Mouse (Mus musculus) liver, embryonic 11.5 days (tissue): ENCODE data around the gene Fabp3. TPM values are rescaled to one million over a fixed set of nuclear protein-coding genes. Genes with fewer than 3 reads are reported as not detected.

Source experiments
- ATAC-seq: fragments of 200-750 bp; cut with Nextera tagmentation; replicated peaks from 2 replicates; pipeline ENCODE4 v1.8.0; 2017; ENCODE audit warnings: moderate number of reproducible peaks, mild to moderate bottlenecking, moderate TSS enrichment, moderate library complexity; ENCODE audit not compliant: low FRiP score
- DNase-seq: peaks from one replicate; pipeline ENCODE4 v3.0.0-alpha.2; 2017; ENCODE audit warnings: low spot score
- H3K27ac ChIP-seq: fragments of 300-500 bp; sonication (generic); 2 replicates; pipeline ENCODE4 v1.5.1; 2014; ENCODE audit warnings: mild to moderate bottlenecking, low read depth, low read length, control low read depth
- H3K27me3 ChIP-seq: fragments of 300-500 bp; sonication (generic); replicated peaks from 2 replicates; pipeline ENCODE4 v1.6.1; 2014; ENCODE audit warnings: low read length, mixed read lengths; ENCODE audit not compliant: control insufficient read depth, insufficient read depth
- H3K36me3 ChIP-seq: fragments of 300-500 bp; sonication (generic); 2 replicates; pipeline ENCODE4 v1.6.1; 2014; ENCODE audit warnings: mild to moderate bottlenecking, low read length, moderate library complexity, mixed read lengths; ENCODE audit not compliant: control insufficient read depth, insufficient read depth
- H3K4me1 ChIP-seq: fragments of 300-500 bp; sonication (generic); replicated peaks from 2 replicates; pipeline ENCODE4 v1.6.1; 2014; ENCODE audit warnings: low read length, mixed read lengths; ENCODE audit not compliant: control insufficient read depth, insufficient read depth
- H3K4me2 ChIP-seq: fragments of 300-500 bp; sonication (generic); 2 replicates; pipeline ENCODE4 v1.6.1; 2014; ENCODE audit warnings: mild to moderate bottlenecking, control low read depth, moderate library complexity
- H3K4me3 ChIP-seq: fragments of 300-500 bp; sonication (generic); 2 replicates; pipeline ENCODE4 v1.5.1; 2014; ENCODE audit warnings: low read depth, low read length, control low read depth
- H3K9ac ChIP-seq: fragments of 300-500 bp; sonication (generic); 2 replicates; pipeline ENCODE4 v1.6.1; 2014; ENCODE audit warnings: low read depth, low read length, control low read depth
- H3K9me3 ChIP-seq: fragments of 300-500 bp; sonication (generic); 2 replicates; pipeline ENCODE4 v1.6.1; 2016; ENCODE audit warnings: low read length, inconsistent platforms, mixed read lengths; ENCODE audit not compliant: control insufficient read depth
- WGBS: fragments of 180-500 bp; shearing (Covaris S2); extraction: QIAGEN DNeasy Blood & Tissue Kit; methylation state at CpG from one replicate; pipeline ENCODE4 v1.1.7; 2014; 5-methylcytosine and 5-hydroxymethylcytosine counted together
- polyA plus RNA-seq: library from polyadenylated mRNA; unstranded; fragments of >200 nt; fragmentation: Nextera tagmentation; extraction: Ambion mirVana; gene quantifications from 2 replicates; pipeline ENCODE4 v1.2.1, GENCODE M21; 2014

The Fabp3 gene
- polyA plus RNA-seq, 1 experiment from 2014 or later: 6.4 TPM

- Histone ChIP-seq H3K9me3 (no peaks in the 10 kb centered on the region), H3K36me3 (no peaks in the 10 kb centered on the region), H3K4me1 (peaks cover 8% of the 10 kb centered on the region; the same call in 1 of the 2 replicates), H3K27ac (no peak overlapping the region), H3K4me3 (no peak overlapping the region), H3K9ac (no peak overlapping the region), H3K4me2 (no peak overlapping the region), H3K27me3 (peaks cover 50% of the 10 kb centered on the region)
- no peak for ATAC-seq
- DNase-seq: no peak
- 56% methylated on average over 6 of the region's 6 CpGs for WGBS
Measured at GRCm38 (mm10) chr4:130270611-130271347, 37.6 kb upstream of the Fabp3 start.

DNA sequence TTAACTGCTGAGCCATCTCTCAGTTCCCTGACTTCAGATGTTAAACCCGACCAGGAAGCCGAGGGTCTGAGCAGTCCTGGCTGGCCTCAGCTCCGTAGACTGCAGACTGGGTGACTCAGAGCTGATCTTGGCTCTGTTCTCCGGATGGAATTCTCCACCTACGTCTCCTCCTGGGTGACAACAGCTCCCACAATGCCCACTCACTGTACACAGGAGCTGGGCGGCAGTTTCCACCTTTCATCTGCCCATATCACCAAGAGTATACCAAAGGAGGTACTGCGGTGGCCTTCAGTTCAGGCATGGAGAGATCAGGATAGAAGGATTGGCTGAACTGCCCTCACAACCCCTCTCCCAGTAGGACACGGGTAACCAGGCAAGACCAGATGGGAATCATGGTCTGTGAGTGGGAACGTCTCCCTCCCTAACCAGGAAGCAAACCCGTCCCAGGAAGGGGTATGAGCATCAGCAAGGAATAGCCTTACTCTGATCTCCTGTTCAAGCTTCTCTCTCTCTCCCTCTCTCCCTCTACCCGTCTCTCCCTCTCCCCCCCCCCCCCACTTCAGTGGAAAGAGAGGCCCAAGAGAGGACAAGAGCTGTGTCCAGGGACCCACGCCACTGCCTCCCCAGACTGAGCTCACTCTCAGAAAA is 34.6 kb upstream of the Fabp3 start:
- Histone ChIP-seq H3K9ac (peak overlapping the region; percentile 27; the same call in 1 of the 2 replicates), H3K27me3 (peaks cover 71% of the 10 kb centered on the region), H3K4me1 (no peaks in the 10 kb centered on the region), H3K4me3 (peak overlapping the region; percentile 41), H3K27ac (no peak overlapping the region), H3K9me3 (no peaks in the 10 kb centered on the region), H3K4me2 (peak overlapping the region; percentile 64), H3K36me3 (no peaks in the 10 kb centered on the region)
- WGBS: 13% methylated on average over 11 of the region's 12 CpGs
- ATAC-seq (no peak), DNase-seq (no peak)

DNA sequence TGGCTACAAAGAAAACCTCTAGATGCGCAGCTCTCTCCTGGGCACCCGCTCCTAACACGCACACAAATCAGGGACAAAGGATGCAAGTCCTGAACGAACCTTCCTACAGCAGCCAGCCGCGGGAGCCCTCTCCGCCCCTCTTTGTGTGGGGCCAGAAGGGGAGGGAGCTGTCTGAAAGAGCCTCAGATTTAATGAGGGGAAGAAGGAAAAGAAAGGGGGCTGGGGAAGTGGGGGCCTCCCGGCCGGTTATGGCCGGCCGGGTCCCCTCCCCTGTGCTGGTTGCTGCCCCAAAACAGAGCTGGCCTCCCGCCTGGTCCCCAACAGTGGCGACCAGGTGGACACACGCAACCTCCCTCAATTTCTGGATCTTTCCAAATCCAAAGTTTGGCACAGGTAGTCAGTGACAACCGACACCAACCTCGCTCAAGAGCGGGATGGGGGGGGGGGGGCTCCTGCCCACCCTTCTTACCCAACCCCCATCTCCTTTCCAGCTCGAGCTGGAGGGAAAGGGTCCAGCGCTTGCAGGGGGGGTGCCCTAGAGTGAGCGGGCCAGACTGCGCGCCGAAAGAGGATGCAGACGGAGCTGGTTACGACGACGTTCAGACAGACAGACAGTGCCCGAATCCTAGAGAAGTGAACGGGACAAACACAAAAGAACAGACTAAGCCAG is 33.9 kb upstream of the Fabp3 start:
- 3% methylated on average over 29 of the region's 29 CpGs for WGBS
- peak overlapping the region; percentile 27 for H3K9ac ChIP-seq
- no peak overlapping the region for H3K27ac ChIP-seq

GRCm38 (mm10) chr4:130275016-130275822 is 33.2 kb upstream of the Fabp3 start:
- Histone ChIP-seq H3K9me3 (no peaks in the 10 kb centered on the region), H3K4me1 (no peaks in the 10 kb centered on the region), H3K4me3 (peak overlapping the region; percentile 41), H3K27ac (no peak overlapping the region), H3K4me2 (peak overlapping the region; percentile 64), H3K36me3 (no peaks in the 10 kb centered on the region), H3K27me3 (peaks cover 79% of the 10 kb centered on the region), H3K9ac (peak overlapping the region; percentile 20)
- DNase-seq (peak; percentile 52), ATAC-seq (0 out of 2 replicates have a peak, but pooled peaks have one; percentile 15)
- WGBS: 3% methylated on average over 62 of the region's 62 CpGs

More for the DNA sequence above, 33.9 kb upstream of the Fabp3 start:
- Histone ChIP-seq H3K36me3 (no peaks in the 10 kb centered on the region), H3K9me3 (no peaks in the 10 kb centered on the region), H3K4me1 (no peaks in the 10 kb centered on the region), H3K4me3 (peak overlapping the region; percentile 41), H3K4me2 (peak overlapping the region; percentile 64), H3K27me3 (peaks cover 77% of the 10 kb centered on the region)
- ATAC-seq (no peak), DNase-seq (no peak)

- H3K36me3 ChIP-seq: no peaks in the 10 kb centered on the region
- ATAC-seq (no peak), DNase-seq (no peak)
- peaks cover 81% of the 10 kb centered on the region for H3K27me3 ChIP-seq
- H3K9ac ChIP-seq: no peak overlapping the region
- no peaks in the 10 kb centered on the region for H3K9me3 ChIP-seq
- no peak overlapping the region for H3K4me3 ChIP-seq
- peak overlapping the region; percentile 64; the same call in 1 of the 2 replicates for H3K4me2 ChIP-seq
- no peaks in the 10 kb centered on the region for H3K4me1 ChIP-seq
- H3K27ac ChIP-seq: no peak overlapping the region
- 45% methylated on average over 5 of the region's 5 CpGs for WGBS
Measured at GRCm38 (mm10) chr4:130275823-130276105, 32.6 kb upstream of the Fabp3 start.

GRCm38 (mm10) chr4:130276573-130277176 is 31.7 kb upstream of the Fabp3 start:
- ATAC-seq (no peak), DNase-seq (no peak)
- H3K9me3 ChIP-seq: no peaks in the 10 kb centered on the region
- H3K36me3 ChIP-seq: no peaks in the 10 kb centered on the region
- no peak overlapping the region for H3K9ac ChIP-seq
- no peak overlapping the region for H3K27ac ChIP-seq
- WGBS: 39% methylated on average over 7 of the region's 7 CpGs
- H3K27me3 ChIP-seq: peaks cover 73% of the 10 kb centered on the region
- H3K4me3 ChIP-seq: no peak overlapping the region
- no peaks in the 10 kb centered on the region for H3K4me1 ChIP-seq
- no peak overlapping the region for H3K4me2 ChIP-seq

DNA sequence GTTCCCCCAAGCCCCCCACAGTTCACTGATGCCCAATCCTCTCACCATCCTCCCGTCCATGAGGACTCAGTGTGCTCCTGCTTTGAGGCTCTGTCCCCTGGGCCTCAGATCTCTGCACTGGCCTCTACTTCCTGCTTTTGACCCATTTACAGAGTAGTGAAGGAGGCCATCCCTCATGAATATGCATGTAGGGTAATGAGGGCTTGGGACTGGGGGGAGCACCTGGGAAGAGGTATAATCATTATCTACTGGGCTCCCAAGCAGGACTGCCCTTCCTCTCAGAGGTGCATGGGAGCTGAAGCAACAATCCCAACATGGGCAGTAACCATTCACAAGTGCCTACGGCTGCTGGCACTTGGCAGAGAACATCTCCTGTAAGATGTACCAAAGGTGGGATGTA is 29.3 kb upstream of the Fabp3 start, which contains the start of gene Serinc2:
Serinc2 (minus strand) TSS at position 101 of the 400 bp plus-strand sequence.
- no peak within 1 kb of the TSS for H3K27ac ChIP-seq
- no peak within 1 kb of the TSS for H3K4me2 ChIP-seq
- H3K4me1 ChIP-seq: no peaks in the 10 kb centered on the region
- no peak within 1 kb of the TSS for H3K4me3 ChIP-seq
- no peaks in the 10 kb centered on the region for H3K36me3 ChIP-seq
- DNase-seq (no peak), ATAC-seq (no peak)
- H3K27me3 ChIP-seq: peaks cover 52% of the 10 kb centered on the region
- H3K9me3 ChIP-seq: no peaks in the 10 kb centered on the region
- 55% methylated on average over 2 of the region's 2 CpGs for WGBS
- no peak within 1 kb of the TSS for H3K9ac ChIP-seq

DNA sequence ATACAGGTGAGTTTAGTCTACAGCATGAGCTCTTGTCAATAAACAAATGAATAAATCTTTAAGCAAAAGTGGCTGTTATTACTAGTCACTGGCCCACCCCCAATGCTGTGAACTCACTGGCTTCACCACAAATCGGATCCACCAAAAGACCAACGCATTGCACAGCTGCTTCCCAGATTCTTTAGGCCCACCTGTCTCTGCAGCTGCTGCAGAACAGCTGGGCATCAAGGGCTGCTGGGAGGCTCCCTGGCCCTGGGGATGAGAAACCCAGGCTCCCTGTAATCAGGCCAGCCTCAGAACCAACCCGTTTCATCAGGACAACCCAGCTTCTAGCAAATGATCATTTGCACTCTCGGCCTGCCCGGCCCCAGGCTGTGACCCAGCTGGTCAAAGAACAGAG is 25.5 kb upstream of the Fabp3 start:
- H3K4me3 ChIP-seq: no peak overlapping the region
- H3K9ac ChIP-seq: no peak overlapping the region
- 68% methylated on average over 5 of the region's 5 CpGs for WGBS
- H3K9me3 ChIP-seq: no peaks in the 10 kb centered on the region
- no peak overlapping the region for H3K27ac ChIP-seq
- peaks cover 36% of the 10 kb centered on the region for H3K27me3 ChIP-seq
- no peak for DNase-seq
- no peak for ATAC-seq
- no peaks in the 10 kb centered on the region for H3K4me1 ChIP-seq
- no peak overlapping the region for H3K4me2 ChIP-seq
- H3K36me3 ChIP-seq: no peaks in the 10 kb centered on the region
